Mouse (Mus musculus) C2C12 (cell line): ENCODE data around the gene Col6a1. TPM values are rescaled to one million over a fixed set of nuclear protein-coding genes. Genes with fewer than 3 reads are reported as not detected.

Experiments
- H3K27me3 ChIP-seq: one replicate; pipeline ENCODE4 v1.6.1; 2011; ENCODE audit not compliant: control insufficient read depth, insufficient read depth, insufficient read length
- H3K36me3 ChIP-seq: one replicate; pipeline ENCODE4 v1.6.1; 2011; ENCODE audit not compliant: control insufficient read depth, insufficient read depth
- H3K4me3 ChIP-seq: one replicate; pipeline ENCODE4 v1.5.1; 2011; ENCODE audit warnings: mild to moderate bottlenecking, control low read depth; ENCODE audit not compliant: poor library complexity, insufficient read depth, severe bottlenecking
- H3K79me2 ChIP-seq: one replicate; pipeline ENCODE4 v1.6.1; 2011; ENCODE audit not compliant: control insufficient read depth, insufficient read depth
- H3K79me3 ChIP-seq: one replicate; pipeline ENCODE4 v1.6.1; 2011; ENCODE audit warnings: low read depth, control low read depth
- H3ac ChIP-seq: one replicate; pipeline ENCODE3; 2011; ENCODE audit warnings: low read depth; ENCODE audit not compliant: control insufficient read depth, insufficient read length
- CEBPB ChIP-seq: IDR thresholded peaks from one replicate; pipeline ENCODE4 v1.6.1; 2011; ENCODE audit warnings: low read depth, mild to moderate bottlenecking, control low read depth, moderate library complexity
- CTCF ChIP-seq: IDR thresholded peaks from one replicate; pipeline ENCODE4 v1.5.1; 2011; ENCODE audit not compliant: control insufficient read depth, insufficient read depth, insufficient read length
- FOSL1 ChIP-seq: IDR thresholded peaks from one replicate; pipeline ENCODE4 v1.8.0; 2011; ENCODE audit warnings: mild to moderate bottlenecking, low read length; ENCODE audit not compliant: poor library complexity, insufficient read depth, severe bottlenecking
- MAX ChIP-seq: IDR thresholded peaks from one replicate; pipeline ENCODE4 v1.6.1; 2011; ENCODE audit warnings: mild to moderate bottlenecking, control low read depth
- MYOD1 ChIP-seq: IDR thresholded peaks from one replicate; pipeline ENCODE4 v1.6.1; 2011; ENCODE audit warnings: low read depth; ENCODE audit not compliant: control insufficient read depth, insufficient read length
- MYOG ChIP-seq: IDR thresholded peaks from one replicate; pipeline ENCODE4 v1.6.1; 2011; ENCODE audit not compliant: control insufficient read depth, insufficient read length; ENCODE audit errors: extremely low read depth
- USF1 ChIP-seq: IDR thresholded peaks from one replicate; pipeline ENCODE4 v1.6.1; 2011; ENCODE audit warnings: low read depth, mild to moderate bottlenecking, control low read depth, moderate library complexity
- polyA plus RNA-seq: library from polyadenylated mRNA; unstranded; fragments of >200 nt; fragmentation: generic; extraction: Trizol; gene quantifications from one replicate; pipeline ENCODE4 v1.2.1, GENCODE M21; 2012; ENCODE audit warnings: missing spikeins

Gene Col6a1
- polyA plus RNA-seq, 1 experiment: 3.8 TPM

- TF ChIP-seq CEBPB (no peak), USF1 (no peak)
- Histone ChIP-seq H3K27me3 (no peaks in the 10 kb centered on the region), H3K79me2 (no peaks in the 10 kb centered on the region), H3ac (no peak overlapping the region), H3K36me3 (no peaks in the 10 kb centered on the region), H3K4me3 (no peak overlapping the region), H3K79me3 (no peaks in the 10 kb centered on the region)
These were observed 17.5 kb downstream of the Col6a1 start for GRCm38 (mm10) chr10:76708465-76708864.

GRCm38 (mm10) chr10:76707584-76707983 lies 18.4 kb downstream of the Col6a1 start:
- Histone ChIP-seq H3K4me3 (no peak overlapping the region), H3K79me2 (no peaks in the 10 kb centered on the region)
- no peak for TF ChIP-seq FOSL1

GRCm38 (mm10) chr10:76707001-76707400 lies 19.0 kb downstream of the Col6a1 start:
- Histone ChIP-seq H3K36me3 (no peaks in the 10 kb centered on the region), H3K79me3 (no peaks in the 10 kb centered on the region), H3ac (no peak overlapping the region), H3K4me3 (no peak overlapping the region), H3K79me2 (no peaks in the 10 kb centered on the region), H3K27me3 (no peaks in the 10 kb centered on the region)
- no peak for TF ChIP-seq CEBPB
- no peak for TF ChIP-seq USF1
- TF ChIP-seq MYOG: no peak
- TF ChIP-seq MYOD1: no peak
- no peak for TF ChIP-seq CTCF
- TF ChIP-seq MAX: no peak
- TF ChIP-seq FOSL1: no peak

More at GRCm38 (mm10) chr10:76707584-76707983, 18.4 kb downstream of the Col6a1 start:
- Histone ChIP-seq H3K36me3 (no peaks in the 10 kb centered on the region), H3K79me3 (no peaks in the 10 kb centered on the region), H3ac (no peak overlapping the region), H3K27me3 (no peaks in the 10 kb centered on the region)

GRCm38 (mm10) chr10:76704358-76704757 lies 21.6 kb downstream of the Col6a1 start:
- Histone ChIP-seq H3K27me3 (peaks cover 22% of the 10 kb centered on the region), H3K4me3 (no peak overlapping the region), H3K79me3 (no peaks in the 10 kb centered on the region), H3ac (no peak overlapping the region), H3K79me2 (no peaks in the 10 kb centered on the region), H3K36me3 (no peaks in the 10 kb centered on the region)
- TF ChIP-seq USF1 (no peak), MAX (no peak), CTCF (no peak), MYOD1 (no peak), MYOG (no peak), FOSL1 (no peak), CEBPB (no peak)

- H3ac ChIP-seq: no peak overlapping the region
- H3K79me3 ChIP-seq: no peaks in the 10 kb centered on the region
- no peaks in the 10 kb centered on the region for H3K79me2 ChIP-seq
- H3K27me3 ChIP-seq: peaks cover 33% of the 10 kb centered on the region
- H3K4me3 ChIP-seq: no peak overlapping the region
- TF ChIP-seq CEBPB (no peak), MYOD1 (no peak), USF1 (no peak)
- no peaks in the 10 kb centered on the region for H3K36me3 ChIP-seq
These were observed 24.5 kb downstream of the Col6a1 start for GRCm38 (mm10) chr10:76701446-76701845.

GRCm38 (mm10) chr10:76699816-76700215 lies 26.2 kb downstream of the Col6a1 start:
- no peak for TF ChIP-seq MYOG
- TF ChIP-seq USF1: no peak
- no peak for TF ChIP-seq MYOD1
- TF ChIP-seq MAX: no peak
- no peak for TF ChIP-seq CTCF
- TF ChIP-seq CEBPB: no peak
- TF ChIP-seq FOSL1: no peak
- no peak overlapping the region for H3K4me3 ChIP-seq
- H3K36me3 ChIP-seq: no peaks in the 10 kb centered on the region
- peaks cover 34% of the 10 kb centered on the region for H3K27me3 ChIP-seq
- no peaks in the 10 kb centered on the region for H3K79me2 ChIP-seq
- H3K79me3 ChIP-seq: no peaks in the 10 kb centered on the region
- no peak overlapping the region for H3ac ChIP-seq
